Mouse (Mus musculus) MEL (cell line): ENCODE measurements around the gene Flt3l. TPM values are rescaled to one million over a fixed set of nuclear protein-coding genes. Genes with fewer than 3 reads are reported as not detected.
"Not testable (repeated sequence)": the region's sequence is repeated elsewhere in the genome, so short reads cannot be mapped to it uniquely, and the experiment has no call there.

Experiments
- DNase-seq: peaks from one replicate; pipeline ENCODE4 v3.0.0; 2011; ENCODE audit warnings: low read depth, low spot score
- H3K27ac ChIP-seq: 2 replicates; pipeline ENCODE4 v1.5.1; 2012; ENCODE audit warnings: low read depth, mild to moderate bottlenecking, control low read depth, low read length, moderate library complexity; ENCODE audit not compliant: control insufficient read depth
- H3K27me3 ChIP-seq, 2 experiments: fragments of 150-350 bp in 1 of 2; sonication (generic) in 1 of 2; 2 replicates each; pipeline ENCODE4 v1.6.1; 2012; ENCODE audit warnings: low read length in 2 of 2, mild to moderate bottlenecking in 2 of 2, improper control_type of control experiment in 1 of 2, moderate library complexity in 1 of 2; ENCODE audit not compliant: insufficient read depth in 2 of 2, control insufficient read depth in 1 of 2
- H3K36me3 ChIP-seq, 2 experiments: 2 replicates each; pipeline ENCODE4 v1.6.1; 2012 to 2014; ENCODE audit warnings: low read length in 2 of 2, improper control_type of control experiment in 1 of 2, inconsistent platforms in 1 of 2, mild to moderate bottlenecking in 1 of 2; ENCODE audit not compliant: insufficient read depth in 2 of 2, control insufficient read depth in 1 of 2
- H3K4me1 ChIP-seq, 2 experiments: fragments of 150-350 bp in 1 of 2; sonication (generic) in 1 of 2; 2 replicates each; pipeline ENCODE4 v1.6.1; 2012; ENCODE audit warnings: low read length in 2 of 2, improper control_type of control experiment in 1 of 2, mild to moderate bottlenecking in 1 of 2; ENCODE audit not compliant: insufficient read depth in 2 of 2, control insufficient read depth in 1 of 2
- H3K4me3 ChIP-seq, 2 experiments: fragments of 150-350 bp in 1 of 2; sonication (generic) in 1 of 2; 2 replicates each; pipeline ENCODE4 v1.5.1; 2012; ENCODE audit warnings: low read depth in 2 of 2, low read length in 2 of 2, mild to moderate bottlenecking in 2 of 2, moderate library complexity in 2 of 2, control low read depth in 1 of 2, improper control_type of control experiment in 1 of 2; ENCODE audit not compliant: control insufficient read depth in 1 of 2, insufficient read depth in 1 of 2
- H3K79me2 ChIP-seq: 2 replicates; pipeline ENCODE4 v1.6.1; 2012; ENCODE audit warnings: mild to moderate bottlenecking, low read length, moderate library complexity; ENCODE audit not compliant: control insufficient read depth, poor library complexity, insufficient read depth
- H3K9ac ChIP-seq: 2 replicates; pipeline ENCODE4 v1.6.1; 2012; ENCODE audit warnings: low read depth, mild to moderate bottlenecking, control low read depth, low read length, moderate library complexity; ENCODE audit not compliant: control insufficient read depth, poor library complexity, severe bottlenecking
- H3K9me3 ChIP-seq: fragments of 150-350 bp; sonication (generic); replicated peaks from 2 replicates; pipeline ENCODE4 v1.6.1; 2012; ENCODE audit warnings: mild to moderate bottlenecking, low read length, improper control_type of control experiment, moderate library complexity; ENCODE audit not compliant: insufficient read depth
- CHD2 ChIP-seq: IDR thresholded peaks from 2 replicates; pipeline ENCODE4 v1.6.1; 2011; ENCODE audit warnings: low read length, improper control_type of control experiment
- CTCF ChIP-seq, 3 experiments: IDR thresholded peaks in 2 of 3; conservative IDR thresholded peaks in 1 of 3; 2 replicates each; pipeline ENCODE4 v1.5.1; 2011 to 2012; ENCODE audit warnings: low read length in 3 of 3, low read depth in 2 of 3, mild to moderate bottlenecking in 2 of 3, improper control_type of control experiment in 1 of 3, inconsistent platforms in 1 of 3, mixed read lengths in 1 of 3, moderate library complexity in 1 of 3; ENCODE audit not compliant: control insufficient read depth in 1 of 3, insufficient read depth in 1 of 3, poor library complexity in 1 of 3, severe bottlenecking in 1 of 3
- EP300 ChIP-seq, 2 experiments: IDR thresholded peaks; 2 replicates each; pipeline ENCODE4 v1.6.1; 2011; ENCODE audit warnings: improper control_type of control experiment in 2 of 2, low read length in 2 of 2, low read depth in 1 of 2, mild to moderate bottlenecking in 1 of 2
- GABPA ChIP-seq: IDR thresholded peaks from 2 replicates; pipeline ENCODE4 v1.6.1; 2012; ENCODE audit warnings: low read depth, mild to moderate bottlenecking, inconsistent platforms, low read length, improper control_type of control experiment, moderate library complexity
- MAZ ChIP-seq: IDR thresholded peaks from 2 replicates; pipeline ENCODE4 v1.6.1; 2012; ENCODE audit warnings: low read depth, mild to moderate bottlenecking, inconsistent platforms, low read length, improper control_type of control experiment
- MYC ChIP-seq: IDR thresholded peaks from 2 replicates; pipeline ENCODE4 v1.6.1; 2011; ENCODE audit warnings: low read depth, mild to moderate bottlenecking, low read length, improper control_type of control experiment, moderate library complexity
- NELFE ChIP-seq: IDR thresholded peaks from 2 replicates; pipeline ENCODE4 v1.6.1; 2011; ENCODE audit warnings: low read depth, low read length, improper control_type of control experiment
- NRF1 ChIP-seq: IDR thresholded peaks from 2 replicates; pipeline ENCODE4 v1.6.1; 2014; ENCODE audit warnings: low read depth, mild to moderate bottlenecking, inconsistent platforms, low read length, improper control_type of control experiment, moderate library complexity; ENCODE audit not compliant: poor library complexity, insufficient read depth, severe bottlenecking
- POLR2A ChIP-seq, 2 experiments: IDR thresholded peaks; 2 replicates each; pipeline ENCODE4 v1.6.1; 2011 to 2012; ENCODE audit warnings: low read length in 2 of 2, mild to moderate bottlenecking in 2 of 2, control low read depth in 1 of 2, improper control_type of control experiment in 1 of 2, low read depth in 1 of 2, moderate library complexity in 1 of 2; ENCODE audit not compliant: control insufficient read depth in 1 of 2, insufficient read depth in 1 of 2, poor library complexity in 1 of 2
- POLR2AphosphoS5 ChIP-seq: IDR thresholded peaks from 2 replicates; pipeline ENCODE4 v1.6.1; 2012; ENCODE audit warnings: low read depth, borderline replicate concordance, mild to moderate bottlenecking, inconsistent platforms, low read length, moderate library complexity, mixed read lengths
- RAD21 ChIP-seq: IDR thresholded peaks from 2 replicates; pipeline ENCODE4 v1.6.1; 2011; ENCODE audit warnings: mild to moderate bottlenecking, low read depth, low read length, improper control_type of control experiment
- SIN3A ChIP-seq: IDR thresholded peaks from 2 replicates; pipeline ENCODE4 v1.6.1; 2012; ENCODE audit warnings: low read length, improper control_type of control experiment, inconsistent platforms
- SMC3 ChIP-seq: IDR thresholded peaks from 2 replicates; pipeline ENCODE4 v1.6.1; 2011; ENCODE audit warnings: low read depth, low read length, improper control_type of control experiment
- TBP ChIP-seq: IDR thresholded peaks from 2 replicates; pipeline ENCODE4 v1.8.0; 2011; ENCODE audit warnings: low read depth, low read length, improper control_type of control experiment
- TCF12 ChIP-seq: IDR thresholded peaks from 2 replicates; pipeline ENCODE4 v1.6.1; 2014; ENCODE audit warnings: low read depth, mild to moderate bottlenecking, inconsistent platforms, low read length, improper control_type of control experiment, moderate library complexity
- USF1 ChIP-seq: IDR thresholded peaks from 2 replicates; pipeline ENCODE4 v1.6.1; 2014; ENCODE audit warnings: low read depth, mild to moderate bottlenecking, inconsistent platforms, low read length, improper control_type of control experiment, moderate library complexity
- ZNF384 ChIP-seq: IDR thresholded peaks from 2 replicates; pipeline ENCODE4 v1.6.1; 2012; ENCODE audit warnings: low read depth, mild to moderate bottlenecking, inconsistent platforms, low read length, improper control_type of control experiment
- polyA plus RNA-seq, 2 experiments: library from polyadenylated mRNA; stranded (reverse) in 1 of 2; unstranded in 1 of 2; fragments of >175 nt in 1 of 2; fragments of >200 nt in 1 of 2; gene quantifications; 2 replicates each; pipeline versions ENCODE4 v1.2.1 to v1.2.4; 2012; ENCODE audit warnings: low replicate concordance in 2 of 2, low read depth in 1 of 2; ENCODE audit not compliant: insufficient read length in 2 of 2, insufficient read depth in 1 of 2, missing spikeins in 1 of 2
- total RNA-seq: library from RNA; depleted of rRNA; stranded (reverse); fragments of 300-350 nt; gene quantifications from 2 replicates; pipeline ENCODE4 v1.2.3, GENCODE M21; 2012

Flt3l gene
- total and polyA plus RNA-seq, 3 experiments: 13.0 to 35.4 TPM; not detected in 1

- no peak overlapping the region for H3K9ac ChIP-seq
- H3K4me1 ChIP-seq: peaks cover 3 to 16% of the 10 kb centered on the region in 2 experiments; a peak in 3 of 4 replicates
- no peak overlapping the region for H3K27ac ChIP-seq
- no peaks in the 10 kb centered on the region for H3K79me2 ChIP-seq
- TF ChIP-seq NELFE (no peak), SMC3 (peak; percentile 44), RAD21 (peak; percentile 17), TCF12 (no peak), GABPA (no peak), POLR2A (IDR thresholded peaks at IDR 0.05; ENCODE audit: control insufficient read depth in 1 of 2, insufficient read depth in 1 of 2, low read depth in 1 of 2, low read length in 2 of 2, poor library complexity in 1 of 2) (no peak), CTCF (IDR thresholded peaks at IDR 0.05 in 2 of 3, conservative IDR thresholded peaks at IDR 0.05 in 1 of 3; ENCODE audit: control insufficient read depth in 1 of 3, insufficient read depth in 1 of 3, low read depth in 2 of 3, low read length in 3 of 3, poor library complexity in 1 of 3, severe bottlenecking in 1 of 3) (peak; percentile 44 to 51 (median 50)), NRF1 (no peak), USF1 (no peak), CHD2 (no peak), ZNF384 (no peak), MYC (0 out of 2 replicates have a peak, but pooled peaks have one; percentile 32), EP300 (IDR thresholded peaks at IDR 0.05; ENCODE audit: low read depth in 1 of 2, low read length in 2 of 2) (no peak), POLR2AphosphoS5 (no peak), SIN3A (no peak)
- H3K36me3 ChIP-seq: no peaks in the 10 kb centered on the region
- DNase-seq: peak; percentile 71
- no peaks in the 10 kb centered on the region for H3K27me3 ChIP-seq
- no peak overlapping the region for H3K4me3 ChIP-seq
- no peaks in the 10 kb centered on the region for H3K9me3 ChIP-seq
These were observed 37.5 kb downstream of the Flt3l start for GRCm38 (mm10) chr7:45098541-45099240.

- Histone ChIP-seq H3K9me3 (no peaks in the 10 kb centered on the region), H3K27ac (peak overlapping the region; percentile 57; the same call in 1 of the 2 replicates), H3K79me2 (no peaks in the 10 kb centered on the region), H3K9ac (peak overlapping the region; percentile 66), H3K36me3 (peaks cover 0 to 5% of the 10 kb centered on the region in 2 experiments; a peak in 2 of 4 replicates), H3K4me3 (peak overlapping the region; percentile 40 to 50), H3K4me1 (peaks cover 5 to 21% of the 10 kb centered on the region in 2 experiments), H3K27me3 (no peaks in the 10 kb centered on the region)
- TF ChIP-seq ZNF384: peak; percentile 76
- peak; percentile 13; the same call in 1 of the 2 replicates for TF ChIP-seq TBP
- TF ChIP-seq POLR2A (IDR thresholded peaks at IDR 0.05; ENCODE audit: control insufficient read depth in 1 of 2, insufficient read depth in 1 of 2, low read depth in 1 of 2, low read length in 2 of 2, poor library complexity in 1 of 2): peak in 1 of 2 experiments; percentile 44; a peak in 1 of 4 replicates
- no peak for TF ChIP-seq MAZ
- peak; percentile 73 for DNase-seq
These were observed 38.8 kb downstream of the Flt3l start for GRCm38 (mm10) chr7:45097479-45097878.

GRCm38 (mm10) chr7:45095965-45096364 is 40.3 kb downstream of the Flt3l start:
- not testable (repeated sequence) for H3K27me3 ChIP-seq, H3K9me3 ChIP-seq, H3K36me3 ChIP-seq, H3K79me2 ChIP-seq, H3K9ac ChIP-seq, H3K27ac ChIP-seq, H3K4me3 ChIP-seq, DNase-seq
- H3K4me1 ChIP-seq: peaks cover 5 to 21% of the 10 kb centered on the region in 2 experiments
